Mouse (Mus musculus): ENCODE measurements around the gene Mettl13. TPM values are rescaled to one million over a fixed set of nuclear protein-coding genes. Genes with fewer than 3 reads are reported as not detected.

Gene Mettl13
- 1.4 and 3.0 TPM in 2 replicates for polyA plus RNA-seq (2012; rRNA removed)

DNA sequence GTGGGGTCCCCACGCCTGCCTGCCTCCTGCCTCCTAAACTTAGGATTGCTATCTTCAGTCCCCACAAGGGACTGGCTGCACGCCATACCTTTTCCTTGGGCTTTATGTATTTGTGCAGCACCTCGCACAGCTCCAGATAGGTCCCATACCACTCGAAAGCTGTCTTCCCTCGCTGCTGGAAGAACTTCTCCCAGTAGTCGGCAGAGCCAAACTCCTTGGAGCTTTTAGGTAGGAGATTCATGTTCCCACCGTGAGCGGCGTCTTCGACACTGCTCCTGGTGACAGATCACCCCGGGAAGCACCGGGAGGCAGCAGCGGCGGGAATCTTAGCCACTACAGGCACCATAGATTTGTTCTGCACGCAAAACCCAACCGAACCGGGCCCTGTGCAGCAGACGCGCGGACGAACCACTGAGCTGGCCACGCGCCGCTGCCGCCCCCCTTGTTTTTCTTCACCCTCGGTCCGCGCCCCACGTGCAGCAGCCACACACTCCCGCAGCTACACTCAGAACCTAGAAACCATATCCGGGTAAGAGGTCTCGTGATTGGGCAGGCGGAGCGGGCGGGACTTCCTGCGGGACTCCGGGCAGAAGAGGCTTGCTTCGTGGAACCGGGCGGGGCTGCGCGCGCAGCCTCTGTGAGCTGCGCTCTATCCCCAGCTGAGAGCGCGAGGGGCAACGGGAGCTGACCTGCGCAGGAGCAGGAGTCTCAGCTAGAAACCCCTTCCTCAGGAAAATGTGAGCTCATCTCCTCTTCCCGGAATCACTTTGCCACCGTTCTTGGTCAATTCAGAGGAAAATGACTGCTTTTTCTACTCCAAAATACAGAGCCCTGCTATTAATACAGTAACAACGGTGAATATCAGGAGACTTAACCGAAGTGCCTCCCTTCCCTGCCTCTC is at the start of gene Mettl13:
TSS of gene Mettl13 (minus strand) at position 536 of the 901 bp plus-strand sequence.
- TF ChIP-seq POLR2A (IDR thresholded peaks at IDR 0.05; ENCODE audit: low read depth, low read length) (peak; percentile 91), CTCF (IDR thresholded peaks at IDR 0.05; ENCODE audit: extremely low read depth, insufficient read length, insufficient replicate concordance, low read depth, low read length) (no peak)
- H3K36me3 ChIP-seq (ENCODE audit: control insufficient read depth, insufficient read depth, low read length), result peaks cover 8% of the 10 kb centered on the region
- H3K27me3 ChIP-seq (ENCODE audit: control insufficient read depth, insufficient read depth, low read length), result no peaks in the 10 kb centered on the region
- peak within 1 kb of the TSS; percentile 64 for H3K27ac ChIP-seq (ENCODE audit: insufficient read depth, low read depth, low read length)
- under 1% methylated on average over 52 of the region's 52 CpGs for WGBS
- peak within 1 kb of the TSS; percentile 76 for H3K4me3 ChIP-seq (ENCODE audit: low read depth, low read length)
- no peaks in the 10 kb centered on the region for H3K4me1 ChIP-seq (ENCODE audit: control insufficient read depth, insufficient read depth, insufficient read length, low read length)

DNA sequence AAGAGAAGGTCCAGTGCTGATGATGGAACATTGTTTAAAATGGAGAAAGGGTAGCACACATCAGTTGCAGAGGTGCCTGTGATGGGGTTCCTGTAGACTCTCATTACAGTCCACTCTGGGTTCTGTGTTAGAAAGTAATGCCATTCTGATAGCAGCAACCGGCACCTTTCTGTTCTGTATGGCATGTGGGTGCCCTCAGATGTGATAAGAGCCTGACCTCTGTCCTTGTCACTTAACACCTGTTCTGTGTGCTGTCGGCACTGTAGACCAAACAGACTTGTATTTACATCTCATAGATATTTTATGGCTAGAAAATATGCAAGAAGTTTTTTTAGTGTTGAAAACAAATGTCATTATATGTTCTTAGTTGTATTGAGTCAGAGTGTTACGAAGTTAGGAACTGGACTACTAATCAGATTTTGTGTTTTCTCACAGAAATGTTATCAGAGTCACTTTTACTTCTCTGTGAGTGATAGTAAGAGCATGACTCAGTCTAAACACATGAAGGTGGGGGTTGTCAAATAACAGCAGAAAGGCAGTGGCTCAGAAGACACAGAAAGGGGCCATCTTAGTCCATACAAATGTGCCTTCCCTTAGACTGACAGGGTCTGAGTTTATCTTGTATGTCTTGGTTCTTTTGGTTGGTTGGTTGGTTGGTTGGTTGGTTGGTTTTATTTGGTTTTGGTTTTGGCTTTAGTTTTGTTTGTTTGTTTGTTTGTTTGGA is 49.2 kb upstream of the Mettl13 start:
- H3K27me3 ChIP-seq (ENCODE audit: control insufficient read depth, insufficient read depth, low read length), result no peaks in the 10 kb centered on the region
- peaks cover 18% of the 10 kb centered on the region for H3K36me3 ChIP-seq (ENCODE audit: control insufficient read depth, insufficient read depth, low read length)
- 48% methylated on average over 3 of the region's 3 CpGs for WGBS
- H3K27ac ChIP-seq (ENCODE audit: insufficient read depth, low read depth, low read length), result no peak overlapping the region
- H3K4me1 ChIP-seq (ENCODE audit: control insufficient read depth, insufficient read depth, insufficient read length, low read length), result no peaks in the 10 kb centered on the region
- H3K4me3 ChIP-seq (ENCODE audit: low read depth, low read length), result no peak overlapping the region
- TF ChIP-seq CTCF (IDR thresholded peaks at IDR 0.05; ENCODE audit: extremely low read depth, insufficient read length, insufficient replicate concordance, low read depth, low read length), result no peak
- no peak for TF ChIP-seq POLR2A (IDR thresholded peaks at IDR 0.05; ENCODE audit: low read depth, low read length)

DNA sequence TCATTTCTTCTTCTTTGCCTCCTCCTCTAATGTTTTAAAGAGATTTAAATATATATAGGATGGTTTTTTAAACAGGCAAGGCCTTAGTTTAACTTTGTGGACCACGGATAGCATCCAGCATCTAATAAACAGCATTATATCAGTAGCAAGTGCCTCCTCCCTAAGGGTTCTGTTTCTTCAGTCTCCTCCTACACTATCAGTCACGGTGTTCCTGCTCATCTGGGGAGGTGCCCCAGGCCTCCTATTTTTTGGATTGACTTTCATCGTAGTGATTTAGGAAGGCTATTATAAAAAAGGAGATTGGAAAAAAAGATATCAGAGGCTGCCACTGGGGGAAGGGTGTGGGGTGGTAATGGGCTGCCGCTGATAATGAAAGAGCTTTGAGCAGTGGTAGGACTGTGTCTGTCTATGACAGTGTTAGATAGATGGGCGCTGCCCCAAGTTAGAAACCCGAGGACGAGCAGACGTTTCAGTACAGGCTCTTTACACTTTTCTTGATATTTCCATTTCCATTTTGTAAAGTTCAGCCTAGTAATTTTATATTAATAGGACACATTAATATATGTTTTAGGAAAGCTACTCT is 42.2 kb upstream of the Mettl13 start:
- no peak overlapping the region for H3K27ac ChIP-seq (ENCODE audit: insufficient read depth, low read depth, low read length)
- H3K4me3 ChIP-seq (ENCODE audit: low read depth, low read length), result no peak overlapping the region
- TF ChIP-seq POLR2A (IDR thresholded peaks at IDR 0.05; ENCODE audit: low read depth, low read length) (no peak), CTCF (IDR thresholded peaks at IDR 0.05; ENCODE audit: extremely low read depth, insufficient read length, insufficient replicate concordance, low read depth, low read length) (no peak)
- peaks cover 7% of the 10 kb centered on the region; the same call in 1 of the 2 replicates for H3K36me3 ChIP-seq (ENCODE audit: control insufficient read depth, insufficient read depth, low read length)
- H3K27me3 ChIP-seq (ENCODE audit: control insufficient read depth, insufficient read depth, low read length), result no peaks in the 10 kb centered on the region
- 91% methylated on average over 8 of the region's 8 CpGs for WGBS
- no peaks in the 10 kb centered on the region for H3K4me1 ChIP-seq (ENCODE audit: control insufficient read depth, insufficient read depth, insufficient read length, low read length)

DNA sequence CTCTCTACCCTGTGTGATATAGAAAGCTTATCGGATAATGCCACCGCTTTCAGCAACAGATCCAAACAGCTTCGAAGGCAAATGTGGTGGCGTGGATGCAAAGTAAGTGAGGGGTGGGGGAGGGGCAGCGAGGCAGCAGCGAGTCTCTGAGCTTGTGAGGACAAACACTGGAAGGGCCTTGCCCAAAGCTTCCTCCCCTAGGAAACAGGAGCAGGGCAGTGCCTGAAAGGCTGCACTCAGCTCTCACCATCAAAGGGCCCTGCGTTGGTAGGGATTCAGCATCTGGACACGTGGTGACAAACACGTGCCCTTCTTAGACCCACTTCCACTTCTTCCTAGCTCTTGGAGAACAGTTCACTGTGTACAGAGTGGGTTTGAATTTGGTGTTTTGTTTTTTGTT is 41.1 kb upstream of the Mettl13 start:
- no peak overlapping the region for H3K4me3 ChIP-seq (ENCODE audit: low read depth, low read length)
- peaks cover 9% of the 10 kb centered on the region for H3K36me3 ChIP-seq (ENCODE audit: control insufficient read depth, insufficient read depth, low read length)
- no peaks in the 10 kb centered on the region for H3K27me3 ChIP-seq (ENCODE audit: control insufficient read depth, insufficient read depth, low read length)
- TF ChIP-seq CTCF (IDR thresholded peaks at IDR 0.05; ENCODE audit: extremely low read depth, insufficient read length, insufficient replicate concordance, low read depth, low read length) (no peak), POLR2A (IDR thresholded peaks at IDR 0.05; ENCODE audit: low read depth, low read length) (no peak)
- 62% methylated on average over 9 of the region's 9 CpGs for WGBS
- no peaks in the 10 kb centered on the region for H3K4me1 ChIP-seq (ENCODE audit: control insufficient read depth, insufficient read depth, insufficient read length, low read length)
- H3K27ac ChIP-seq (ENCODE audit: insufficient read depth, low read depth, low read length), result no peak overlapping the region

DNA sequence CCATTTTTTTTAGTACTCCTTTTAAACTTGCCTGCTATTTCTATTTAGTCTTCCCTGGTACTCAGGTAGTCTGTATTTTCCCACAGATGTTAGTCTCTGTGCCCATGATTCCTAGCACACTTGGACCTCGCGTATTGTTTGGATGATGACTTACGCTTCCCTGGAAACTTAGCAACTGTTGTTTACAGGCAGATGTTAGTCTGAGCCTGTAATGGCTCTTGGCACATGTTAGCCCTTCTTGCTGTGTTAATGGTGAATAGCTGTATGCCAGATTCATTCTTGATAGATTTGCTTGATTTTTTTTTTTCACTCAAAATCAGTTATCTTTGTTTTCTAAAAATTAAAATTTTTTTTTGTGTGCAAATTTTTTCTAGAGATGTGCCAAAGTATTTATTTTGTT is 40.3 kb upstream of the Mettl13 start:
- TF ChIP-seq CTCF (IDR thresholded peaks at IDR 0.05; ENCODE audit: extremely low read depth, insufficient read length, insufficient replicate concordance, low read depth, low read length), result no peak
- no peak for TF ChIP-seq POLR2A (IDR thresholded peaks at IDR 0.05; ENCODE audit: low read depth, low read length)
- Histone ChIP-seq H3K4me3 (ENCODE audit: low read depth, low read length) (no peak overlapping the region), H3K36me3 (ENCODE audit: control insufficient read depth, insufficient read depth, low read length) (peaks cover 11% of the 10 kb centered on the region), H3K27me3 (ENCODE audit: control insufficient read depth, insufficient read depth, low read length) (no peaks in the 10 kb centered on the region), H3K4me1 (ENCODE audit: control insufficient read depth, insufficient read depth, insufficient read length, low read length) (no peaks in the 10 kb centered on the region), H3K27ac (ENCODE audit: insufficient read depth, low read depth, low read length) (no peak overlapping the region)
- WGBS, result 80% methylated on average over 3 of the region's 3 CpGs

DNA sequence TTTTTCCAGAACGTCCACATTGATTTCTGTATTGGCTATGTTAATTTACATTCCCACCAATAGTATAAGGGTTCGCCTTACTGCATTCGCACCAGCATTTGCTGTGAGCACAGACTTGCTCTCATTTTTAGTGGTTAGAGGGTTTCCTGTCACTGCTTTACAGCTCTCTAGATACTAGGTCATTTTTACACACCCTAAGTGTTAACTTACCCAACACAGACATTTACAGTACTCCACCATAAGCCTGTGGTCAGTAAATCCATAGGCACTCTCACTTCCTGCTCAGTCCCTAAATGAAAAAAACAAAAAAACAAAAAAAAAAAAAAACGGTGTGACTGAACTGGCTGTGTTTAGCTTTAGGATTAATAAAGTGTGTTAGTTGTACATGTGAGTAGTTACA is 37.9 kb upstream of the Mettl13 start:
- Histone ChIP-seq H3K27me3 (ENCODE audit: control insufficient read depth, insufficient read depth, low read length) (no peaks in the 10 kb centered on the region), H3K4me1 (ENCODE audit: control insufficient read depth, insufficient read depth, insufficient read length, low read length) (no peaks in the 10 kb centered on the region), H3K4me3 (ENCODE audit: low read depth, low read length) (no peak overlapping the region), H3K27ac (ENCODE audit: insufficient read depth, low read depth, low read length) (no peak overlapping the region), H3K36me3 (ENCODE audit: control insufficient read depth, insufficient read depth, low read length) (peaks cover 19% of the 10 kb centered on the region)
- TF ChIP-seq POLR2A (IDR thresholded peaks at IDR 0.05; ENCODE audit: low read depth, low read length), result no peak
- no peak for TF ChIP-seq CTCF (IDR thresholded peaks at IDR 0.05; ENCODE audit: extremely low read depth, insufficient read length, insufficient replicate concordance, low read depth, low read length)
- WGBS, result 79% methylated on average over 4 of the region's 4 CpGs
